Comparison of ENCODE assay signal across 24 mouse cellular contexts in the genomic region with DNA sequence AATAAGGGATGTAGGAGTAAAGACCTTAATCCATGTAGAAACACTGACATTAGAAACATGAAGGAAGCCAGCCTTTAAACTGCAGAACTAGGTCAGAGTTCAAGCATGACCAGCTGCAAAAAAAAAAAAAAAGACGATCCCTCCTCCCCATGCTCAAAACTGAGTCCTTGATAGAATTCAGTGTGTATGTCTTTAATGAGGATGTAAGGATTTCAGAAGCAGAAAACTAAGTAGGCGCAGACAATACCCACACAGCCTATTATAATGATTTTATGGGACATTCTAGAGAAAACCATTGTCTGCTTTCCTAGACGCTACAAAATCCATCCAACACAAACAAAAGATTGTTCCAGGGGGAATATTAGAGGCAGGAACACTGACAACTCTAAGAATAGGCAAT.
DNase-seq lines count a peak whose midpoint lies in the region; ATAC-seq lines count a peak whose summit lies in the region.
"Had no signal": no experiment of that assay in that cellular context is flagged by ENCODE, and none has a peak within 500 bp of the region (broad histone marks: within the 10 kb centered on the region; RNA-seq: fewer than 3 reads in every experiment).

No protein-coding gene starts in this region.

- H3K4me2 ChIP-seq in midbrain, embryonic 14.5 days (ENCODE audit: low read length), result no peak overlapping the region
- no peak overlapping the region for H3K4me2 ChIP-seq in hindbrain, embryonic 15.5 days
- H3K4me2 ChIP-seq: heart, embryonic 13.5 days; limb, embryonic 12.5 days; liver, embryonic 11.5 days had no signal

- H3K27ac ChIP-seq in midbrain, embryonic 14.5 days (replicated peaks; ENCODE audit: low read depth, low read length), result 0 out of 2 replicates have a peak overlapping the region, but pooled peaks have one; percentile 37
- H3K27ac ChIP-seq in midbrain, embryonic 10.5 days (replicated peaks), result no peak overlapping the region
- H3K27ac ChIP-seq in hindbrain, embryonic 15.5 days (replicated peaks), result peak overlapping the region; percentile 61
- H3K27ac ChIP-seq: heart, adult 2 months; heart, embryonic 13.5 days; kidney, postnatal 0 days; limb, embryonic 12.5 days; macrophage had no signal

- WGBS in midbrain, embryonic 14.5 days, result 11% methylated on average over 3 of the region's 3 CpGs
- 53% methylated on average over 3 of the region's 3 CpGs for WGBS in midbrain, embryonic 10.5 days
- 27% methylated on average over 3 of the region's 3 CpGs for WGBS in hindbrain, embryonic 15.5 days

- H3K4me3 ChIP-seq in midbrain, embryonic 14.5 days (replicated peaks; ENCODE audit: low read depth, low read length), result no peak overlapping the region
- H3K4me3 ChIP-seq in midbrain, embryonic 10.5 days, result no peak overlapping the region
- H3K4me3 ChIP-seq in hindbrain, embryonic 15.5 days, result no peak overlapping the region
- H3K4me3 ChIP-seq: heart, adult 2 months; heart, embryonic 13.5 days; limb, embryonic 12.5 days had no signal

- peaks cover 16% of the 10 kb centered on the region for H3K4me1 ChIP-seq in midbrain, embryonic 14.5 days (ENCODE audit: control insufficient read depth, insufficient read depth, low read length)
- H3K4me1 ChIP-seq in midbrain, embryonic 10.5 days, result peaks cover 22% of the 10 kb centered on the region
- H3K4me1 ChIP-seq in hindbrain, embryonic 15.5 days (replicated peaks), result peaks cover 14% of the 10 kb centered on the region

- no peaks in the 10 kb centered on the region for H3K9me3 ChIP-seq in midbrain, embryonic 14.5 days (ENCODE audit: control insufficient read depth, low read length)
- H3K9me3 ChIP-seq in midbrain, embryonic 10.5 days (replicated peaks), result no peaks in the 10 kb centered on the region
- no peaks in the 10 kb centered on the region for H3K9me3 ChIP-seq in hindbrain, embryonic 15.5 days
- H3K9me3 ChIP-seq: heart, embryonic 13.5 days; limb, embryonic 12.5 days had no signal

- no peaks in the 10 kb centered on the region for H3K27me3 ChIP-seq in midbrain, embryonic 14.5 days (ENCODE audit: control insufficient read depth, insufficient read depth, low read length)
- H3K27me3 ChIP-seq in midbrain, embryonic 10.5 days (ENCODE audit: low read depth, poor library complexity, severe bottlenecking), result no peaks in the 10 kb centered on the region
- H3K27me3 ChIP-seq in hindbrain, embryonic 15.5 days, result no peaks in the 10 kb centered on the region
- H3K27me3 ChIP-seq: heart, embryonic 13.5 days; limb, embryonic 12.5 days had no signal

- DNase-seq in frontal cortex, adult 2 months (ENCODE audit: extremely low spot score in 1 of 2, low spot score in 1 of 2), result no peak
- no peak for DNase-seq in midbrain, embryonic 14.5 days
- no peak for DNase-seq in midbrain, embryonic 10.5 days (ENCODE audit: low spot score)
- peak; percentile 68 for DNase-seq in retina, postnatal 1 day
- no peak for DNase-seq in adrenal gland, adult (ENCODE audit: inconsistent age in 2 of 2, low spot score in 1 of 2)
- DNase-seq in heart, adult 11 months, result no peak
- DNase-seq: adrenal gland, postnatal 25 days; cerebellum, adult 8-10 months; gastrocnemius, postnatal 25 days; heart, adult 2 months; kidney, adult 18-20 months; liver, postnatal 0 days; right cerebral cortex, adult 18-20 months; right cerebral cortex, postnatal 4 days; thymus, postnatal 25 days had no signal

- no peak overlapping the region for H3K9ac ChIP-seq in midbrain, embryonic 14.5 days (replicated peaks; ENCODE audit: low read length)
- H3K9ac ChIP-seq in hindbrain, embryonic 15.5 days, result no peak overlapping the region
- H3K9ac ChIP-seq: heart, embryonic 13.5 days; limb, embryonic 12.5 days; liver, postnatal 0 days had no signal

- ATAC-seq in frontal cortex, adult (ENCODE audit: low TSS enrichment), result peak; percentile 4; the same call in 1 of the 2 replicates
- no peak for ATAC-seq in midbrain, embryonic 14.5 days (ENCODE audit: low FRiP score, low TSS enrichment)
- no peak; the same call in 1 of the 2 replicates for ATAC-seq in hindbrain, embryonic 15.5 days (ENCODE audit: low FRiP score, low read depth)
- ATAC-seq: inflammation-experienced regulatory T-cells, adult 6 months; liver, postnatal 0 days; lung, postnatal 0 days had no signal

- no peaks in the 10 kb centered on the region for H3K36me3 ChIP-seq in midbrain, embryonic 14.5 days (ENCODE audit: control insufficient read depth, insufficient read depth, low read length)
- H3K36me3 ChIP-seq in midbrain, embryonic 10.5 days, result no peaks in the 10 kb centered on the region
- no peaks in the 10 kb centered on the region for H3K36me3 ChIP-seq in hindbrain, embryonic 15.5 days
- H3K36me3 ChIP-seq: heart, embryonic 13.5 days; limb, embryonic 12.5 days had no signal
